Comparison of ENCODE assay signal across 23 mouse cellular contexts in genomic region chr13:45609461-45609860, GRCm38 (mm10).
DNase-seq lines count a peak whose midpoint lies in the region; ATAC-seq lines count a peak whose summit lies in the region.
"Had no signal": no experiment of that assay in that cellular context is flagged by ENCODE, and none has a peak within 500 bp of the region (broad histone marks: within the 10 kb centered on the region; RNA-seq: fewer than 3 reads in every experiment).

No protein-coding gene starts in this region.

- H3K4me1 ChIP-seq in hindbrain, embryonic 13.5 days (replicated peaks) = peaks cover 10% of the 10 kb centered on the region
- 0 out of 2 replicates have a peak, but pooled peaks cover 8% of the 10 kb centered on the region for H3K4me1 ChIP-seq in hindbrain, embryonic 10.5 days (replicated peaks)
- H3K4me1 ChIP-seq in kidney, embryonic 15.5 days = peaks cover 5% of the 10 kb centered on the region; the same call in 1 of the 2 replicates
- H3K4me1 ChIP-seq in midbrain, embryonic 14.5 days (ENCODE audit: control insufficient read depth, insufficient read depth, low read length) = no peaks in the 10 kb centered on the region
- H3K4me1 ChIP-seq in midbrain, embryonic 13.5 days (replicated peaks) = peaks cover 8% of the 10 kb centered on the region
- H3K4me1 ChIP-seq: embryonic facial prominence, embryonic 10.5 days had no signal

- no peak overlapping the region for H3K9ac ChIP-seq in hindbrain, embryonic 13.5 days
- H3K9ac ChIP-seq in kidney, embryonic 15.5 days = no peak overlapping the region
- H3K9ac ChIP-seq in midbrain, embryonic 14.5 days (replicated peaks; ENCODE audit: low read length) = no peak overlapping the region
- H3K9ac ChIP-seq in midbrain, embryonic 13.5 days (replicated peaks) = no peak overlapping the region
- H3K9ac ChIP-seq: forebrain, embryonic 13.5 days; forebrain, postnatal 0 days; heart, embryonic 15.5 days had no signal

- H3K4me3 ChIP-seq in hindbrain, embryonic 13.5 days = no peak overlapping the region
- H3K4me3 ChIP-seq in hindbrain, embryonic 10.5 days = no peak overlapping the region
- H3K4me3 ChIP-seq in kidney, embryonic 15.5 days (replicated peaks) = no peak overlapping the region
- H3K4me3 ChIP-seq in midbrain, embryonic 14.5 days (replicated peaks; ENCODE audit: low read depth, low read length) = no peak overlapping the region
- H3K4me3 ChIP-seq in midbrain, embryonic 13.5 days (replicated peaks) = no peak overlapping the region
- H3K4me3 ChIP-seq: embryonic facial prominence, embryonic 10.5 days; forebrain, embryonic 13.5 days; heart, adult 2 months; heart, embryonic 15.5 days had no signal

- 24% methylated on average over 4 of the region's 4 CpGs for WGBS in hindbrain, embryonic 13.5 days
- WGBS in hindbrain, embryonic 10.5 days = 58% methylated on average over 4 of the region's 4 CpGs
- 67% methylated on average over 4 of the region's 4 CpGs for WGBS in kidney, embryonic 15.5 days
- 21% methylated on average over 4 of the region's 4 CpGs for WGBS in midbrain, embryonic 14.5 days
- 48% methylated on average over 4 of the region's 4 CpGs for WGBS in midbrain, embryonic 13.5 days

- no peak for DNase-seq in hindbrain, embryonic 10.5 days (ENCODE audit: low spot score)
- no peak for DNase-seq in kidney, adult 11 months
- DNase-seq in midbrain, embryonic 14.5 days = peak; percentile 22
- DNase-seq in retina, embryonic 14.5 days (ENCODE audit: low spot score) = peak; percentile 40
- no peak for DNase-seq in embryo, embryonic 10 days (ENCODE audit: low spot score)
- DNase-seq: adrenal gland, adult 8-10 months; adrenal gland, postnatal 36 days; B cell, adult 2 months; cerebellum, adult 11-12 months; cerebellum, adult 9-10 months; cerebellum, postnatal 25 days; forebrain, postnatal 0 days; gastrocnemius, postnatal 14 days; heart, adult 2 months; heart, postnatal 14 days had no signal

- H3K9me3 ChIP-seq in hindbrain, embryonic 13.5 days = no peaks in the 10 kb centered on the region
- peaks cover 10% of the 10 kb centered on the region for H3K9me3 ChIP-seq in hindbrain, embryonic 10.5 days
- no peaks in the 10 kb centered on the region; the same call in 1 of the 2 replicates for H3K9me3 ChIP-seq in kidney, embryonic 15.5 days (replicated peaks)
- no peaks in the 10 kb centered on the region for H3K9me3 ChIP-seq in midbrain, embryonic 14.5 days (ENCODE audit: control insufficient read depth, low read length)
- 0 out of 2 replicates have a peak, but pooled peaks cover 3% of the 10 kb centered on the region for H3K9me3 ChIP-seq in midbrain, embryonic 13.5 days
- H3K9me3 ChIP-seq: forebrain, embryonic 13.5 days; heart, embryonic 15.5 days had no signal

- H3K36me3 ChIP-seq in hindbrain, embryonic 13.5 days = no peaks in the 10 kb centered on the region
- no peaks in the 10 kb centered on the region for H3K36me3 ChIP-seq in hindbrain, embryonic 10.5 days
- H3K36me3 ChIP-seq in kidney, embryonic 15.5 days = no peaks in the 10 kb centered on the region
- H3K36me3 ChIP-seq in midbrain, embryonic 14.5 days (ENCODE audit: control insufficient read depth, insufficient read depth, low read length) = no peaks in the 10 kb centered on the region
- no peaks in the 10 kb centered on the region for H3K36me3 ChIP-seq in midbrain, embryonic 13.5 days
- H3K36me3 ChIP-seq: embryonic facial prominence, embryonic 10.5 days; heart, embryonic 15.5 days had no signal

- ATAC-seq in hindbrain, embryonic 13.5 days (ENCODE audit: low FRiP score) = no peak
- peak; percentile 54; the same call in 1 of the 2 replicates for ATAC-seq in kidney, embryonic 15.5 days (replicated peaks; ENCODE audit: low FRiP score)
- no peak for ATAC-seq in midbrain, embryonic 14.5 days (ENCODE audit: low FRiP score, low TSS enrichment)
- no peak for ATAC-seq in midbrain, embryonic 13.5 days
- ATAC-seq: CD4-positive, CD25-positive, alpha-beta regulatory T cell, adult 4 months; forebrain, embryonic 13.5 days; forebrain, postnatal 0 days had no signal

- H3K27ac ChIP-seq in hindbrain, embryonic 13.5 days = peak overlapping the region; percentile 60; the same call in 1 of the 2 replicates
- no peak overlapping the region for H3K27ac ChIP-seq in hindbrain, embryonic 10.5 days
- peak overlapping the region; percentile 74 for H3K27ac ChIP-seq in kidney, embryonic 15.5 days
- H3K27ac ChIP-seq in midbrain, embryonic 14.5 days (replicated peaks; ENCODE audit: low read depth, low read length) = no peak overlapping the region
- H3K27ac ChIP-seq in midbrain, embryonic 13.5 days = no peak overlapping the region
- H3K27ac ChIP-seq: embryonic facial prominence, embryonic 10.5 days; forebrain, embryonic 13.5 days; heart, adult 2 months; heart, embryonic 15.5 days had no signal

- no peak overlapping the region for H3K4me2 ChIP-seq in hindbrain, embryonic 13.5 days
- no peak overlapping the region for H3K4me2 ChIP-seq in kidney, embryonic 15.5 days
- H3K4me2 ChIP-seq in midbrain, embryonic 14.5 days (ENCODE audit: low read length) = no peak overlapping the region
- H3K4me2 ChIP-seq in midbrain, embryonic 13.5 days (replicated peaks) = no peak overlapping the region
- H3K4me2 ChIP-seq: forebrain, embryonic 13.5 days; heart, embryonic 11.5 days; heart, embryonic 15.5 days had no signal

- peaks cover 7% of the 10 kb centered on the region; the same call in 1 of the 2 replicates for H3K27me3 ChIP-seq in hindbrain, embryonic 13.5 days
- peaks cover 7% of the 10 kb centered on the region; the same call in 1 of the 2 replicates for H3K27me3 ChIP-seq in hindbrain, embryonic 10.5 days (ENCODE audit: insufficient read depth, poor library complexity, severe bottlenecking)
- H3K27me3 ChIP-seq in kidney, embryonic 15.5 days = no peaks in the 10 kb centered on the region
- H3K27me3 ChIP-seq in midbrain, embryonic 14.5 days (ENCODE audit: control insufficient read depth, insufficient read depth, low read length) = no peaks in the 10 kb centered on the region
- no peaks in the 10 kb centered on the region for H3K27me3 ChIP-seq in midbrain, embryonic 13.5 days
- H3K27me3 ChIP-seq: forebrain, embryonic 13.5 days; heart, embryonic 15.5 days had no signal

Comparison
In these comparisons a context has a peak if more than half of its experiments do, and no peak if none do; other contexts are left out.
1. H3K27ac ChIP-seq: peak in hindbrain, embryonic 13.5 days (single experiment) and kidney, embryonic 15.5 days (single experiment); none in hindbrain, embryonic 10.5 days (single experiment), midbrain, embryonic 14.5 days (single experiment) and midbrain, embryonic 13.5 days (single experiment).
2. DNase-seq: peak in midbrain, embryonic 14.5 days (single experiment) and retina, embryonic 14.5 days (single experiment); none in hindbrain, embryonic 10.5 days (single experiment), kidney, adult 11 months (single experiment) and embryo, embryonic 10 days (single experiment).